Mouse (Mus musculus) left cerebral cortex, adult 18-20 months (tissue): Measurements from ENCODE around the gene Tmem235. TPM values are rescaled to one million over a fixed set of nuclear protein-coding genes. Genes with fewer than 3 reads are reported as not detected.

ENCODE experiments used
- DNase-seq, 2 experiments: peaks; one replicate each; pipeline ENCODE4 v3.0.0; 2021 to 2022; ENCODE audit warnings: low spot score in 2 of 2, mixed read lengths in 1 of 2
- total RNA-seq, 2 experiments: library from RNA; stranded (reverse); gene quantifications; 2 replicates each; pipeline ENCODE4 v1.2.3; 2021

The Tmem235 gene
- total RNA-seq, 2 experiments from 2014 or later: not detected

DNA sequence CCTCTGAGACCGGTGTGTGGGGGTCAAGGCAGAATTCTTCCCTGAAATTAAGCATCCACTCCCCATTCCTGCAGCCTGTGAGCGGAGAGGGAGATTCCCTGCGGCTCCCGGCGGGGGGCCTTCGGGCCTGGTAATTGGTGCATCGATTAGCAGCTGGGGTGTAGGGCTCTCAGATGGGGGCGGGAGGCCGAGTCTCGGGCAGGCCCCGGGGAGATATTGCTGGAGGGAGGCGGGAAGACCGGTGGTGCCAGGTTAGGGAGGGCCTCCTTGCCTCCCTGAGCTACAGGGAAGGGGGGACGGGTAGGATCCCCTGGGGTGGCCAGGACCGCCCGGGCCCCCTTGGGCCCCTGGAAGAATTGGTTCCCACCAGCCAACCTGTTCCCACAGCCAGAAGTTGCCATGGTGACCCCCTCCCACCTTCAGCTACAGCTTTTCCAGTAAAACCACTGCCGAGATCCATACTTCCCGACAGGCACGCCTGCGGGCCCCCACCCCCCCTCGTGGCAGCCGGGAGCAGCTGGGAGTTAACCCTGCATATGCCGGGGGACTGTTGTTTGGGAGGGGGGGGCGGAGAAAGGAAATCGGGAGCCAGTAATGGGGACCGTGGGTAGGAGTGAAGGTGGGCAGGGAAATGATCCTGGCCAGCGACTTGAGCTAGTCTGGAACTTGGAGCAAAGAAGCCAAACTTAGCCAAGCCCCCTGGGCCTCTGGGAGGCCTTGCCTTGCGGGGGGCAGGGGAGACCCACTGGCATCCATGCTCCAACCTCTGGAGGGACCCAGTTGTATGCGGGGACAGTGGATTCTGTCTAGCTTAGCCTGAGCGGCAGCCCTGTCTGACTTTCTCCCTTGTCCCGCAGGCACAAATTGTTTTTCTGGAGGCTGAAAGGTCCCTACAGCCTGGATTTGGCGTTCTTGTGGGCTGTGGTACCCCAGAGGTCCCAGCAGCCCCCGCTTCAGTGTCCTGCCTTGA lies 28.6 kb downstream of the Tmem235 start:
- DNase-seq: no peak

DNA sequence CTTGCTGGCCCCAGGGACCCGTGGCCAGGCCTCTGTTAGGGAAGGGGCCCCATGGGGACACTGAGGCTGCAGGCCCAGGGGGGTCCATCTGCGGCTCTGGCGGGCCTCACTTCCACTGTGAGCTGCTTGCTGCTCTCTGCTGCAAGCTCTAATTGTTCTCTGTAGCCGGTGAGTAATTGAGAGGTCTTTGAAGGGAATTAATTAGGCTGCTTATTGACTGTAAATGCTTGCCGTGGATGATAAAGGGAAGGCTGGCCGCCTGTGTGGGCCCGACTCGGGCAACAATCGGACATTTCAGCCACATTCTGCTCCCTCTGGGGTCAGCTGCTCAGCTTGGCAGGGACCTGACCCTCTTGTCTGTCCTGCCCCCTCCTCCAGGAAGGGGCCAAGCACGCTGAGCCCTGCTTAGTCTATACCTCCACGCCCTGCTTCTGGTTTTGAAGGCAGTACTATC lies 29.4 kb downstream of the Tmem235 start:
- DNase-seq: no peak

- DNase-seq: no peak
These were observed 30.1 kb downstream of the Tmem235 start for GRCm38 (mm10) chr11:117890519-117891282.

DNA sequence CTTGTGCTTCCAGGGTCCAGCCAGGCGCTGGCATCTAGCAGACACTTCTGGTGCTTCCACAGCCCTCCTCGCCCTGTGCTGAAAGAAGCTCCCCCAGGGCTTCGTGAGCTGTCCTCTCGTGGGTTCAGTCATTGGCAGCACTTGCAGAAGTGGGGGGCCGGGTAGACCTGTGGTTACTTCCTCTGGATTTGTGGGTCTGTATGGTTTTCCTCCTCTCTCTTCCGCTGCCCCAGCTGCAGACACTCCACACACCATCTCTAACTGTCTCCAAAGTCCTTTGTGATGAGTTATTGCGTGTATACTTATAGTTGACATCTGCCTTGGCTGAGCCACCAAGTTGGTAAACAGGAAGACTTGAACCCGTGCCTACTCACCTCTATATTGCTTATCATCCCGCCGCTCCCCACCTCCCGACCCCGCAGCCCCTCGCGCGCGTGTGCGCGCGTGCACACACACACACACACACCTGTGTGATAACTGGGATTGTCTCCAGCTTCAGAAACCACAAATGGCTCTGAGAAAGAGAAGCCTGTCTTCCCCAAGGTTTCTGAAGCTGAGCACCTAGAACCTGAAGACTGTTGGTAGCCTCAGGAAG lies 31.1 kb downstream of the Tmem235 start:
- DNase-seq: no peak

- DNase-seq: no peak
These were observed 31.6 kb downstream of the Tmem235 start for GRCm38 (mm10) chr11:117892199-117892598.

- DNase-seq: no peak
These were observed 34.1 kb downstream of the Tmem235 start for GRCm38 (mm10) chr11:117894676-117895075.

DNA sequence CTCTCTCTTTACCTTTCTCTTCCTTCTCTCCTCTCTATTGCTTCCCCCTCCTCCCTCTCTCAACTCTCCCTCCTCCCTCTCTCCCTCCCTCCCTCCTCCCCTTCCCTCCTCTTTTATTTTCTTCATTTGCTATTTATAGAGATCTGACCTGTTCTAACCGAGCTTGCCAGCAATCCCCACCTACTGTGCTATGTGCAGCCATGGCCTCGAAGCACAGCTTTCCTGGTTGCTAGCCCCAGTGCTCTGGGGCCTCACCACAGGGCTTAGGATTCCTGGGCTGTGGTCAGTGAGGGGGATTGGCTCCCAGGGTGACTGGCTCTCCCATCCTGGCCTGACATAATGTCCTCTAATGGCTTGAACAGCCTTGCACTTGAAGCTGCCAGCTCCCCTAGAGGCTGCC lies 36.0 kb downstream of the Tmem235 start:
- no peak for DNase-seq

DNA sequence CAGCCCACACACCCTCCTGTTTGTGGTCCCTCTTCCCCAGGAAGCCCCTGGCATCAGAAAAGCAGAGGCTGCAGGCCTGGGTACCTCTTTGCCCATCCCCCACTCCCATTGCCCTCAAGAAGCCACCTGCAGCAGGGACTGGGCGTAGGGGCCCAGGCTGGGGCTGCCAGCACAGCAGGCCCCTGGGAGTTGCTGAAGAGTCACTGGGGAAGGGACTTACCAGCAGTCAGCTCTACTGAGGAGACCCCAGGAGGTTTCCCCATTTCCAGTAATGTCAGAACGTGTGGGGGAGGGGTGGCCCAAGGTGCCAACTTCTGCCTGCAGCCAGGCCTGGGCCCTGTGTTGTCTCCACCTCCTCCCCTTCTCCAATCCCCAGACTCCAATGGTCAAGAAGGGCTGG lies 41.7 kb downstream of the Tmem235 start:
- DNase-seq: no peak

GRCm38 (mm10) chr11:117904442-117904841 lies 43.9 kb downstream of the Tmem235 start:
- DNase-seq: no peak

DNA sequence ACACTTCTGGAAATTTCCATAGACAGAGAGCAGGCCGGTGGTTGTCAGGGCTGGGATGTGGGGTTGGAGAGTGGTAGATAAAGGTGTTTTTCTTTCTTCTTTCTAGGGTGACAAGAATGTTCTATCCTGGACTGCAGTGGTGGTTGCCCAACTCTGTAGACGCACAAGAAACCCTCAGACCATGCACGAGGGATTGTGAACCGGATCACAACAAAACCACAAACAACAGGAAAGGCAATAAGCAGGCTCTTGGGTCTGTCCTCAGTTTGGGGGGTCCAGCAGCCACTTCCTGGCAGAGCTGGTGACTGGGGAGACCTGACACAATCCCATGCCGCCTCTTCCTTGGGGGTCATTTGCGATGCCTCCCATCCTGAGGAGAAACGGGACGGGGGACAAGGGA lies 48.8 kb downstream of the Tmem235 start:
- no peak for DNase-seq

GRCm38 (mm10) chr11:117912684-117913352 lies 52.3 kb downstream of the Tmem235 start:
- DNase-seq: peak; percentile 79 to 85

DNA sequence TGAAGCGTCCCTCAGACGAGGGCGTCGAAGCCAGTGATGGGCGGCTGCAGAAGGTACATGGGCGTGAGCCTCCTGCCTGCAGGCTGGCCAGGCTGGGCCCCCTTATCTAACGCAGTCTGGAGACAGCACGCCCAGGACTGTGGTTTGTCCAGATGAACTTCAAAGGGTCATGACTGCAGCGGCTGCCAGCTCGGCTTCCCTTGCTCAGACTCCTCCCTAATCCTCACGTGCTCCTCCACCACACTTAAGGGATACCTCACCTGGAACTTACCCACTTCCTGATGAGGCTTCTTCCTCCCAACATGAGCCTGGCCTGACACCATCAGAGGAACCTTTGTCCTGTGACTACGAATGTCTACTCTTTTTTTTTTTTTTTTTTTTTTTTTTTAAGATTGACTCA lies 54.0 kb downstream of the Tmem235 start:
- no peak for DNase-seq

Other genes with a start within 250 kb of the Tmem235 start
- gene Tnrc6c, start 206.5 kb upstream of the Tmem235 start, total RNA-seq: 10 to 100 TPM; 53.3 to 54.9 TPM
- 1 to 10 TPM in 1 of 2 experiments, under 1 TPM in 1; 0.40 to 1.1 TPM for gene Tmc8, start 78.7 kb upstream of the Tmem235 start, total RNA-seq
- 1 to 10 TPM; 7.0 to 7.3 TPM for gene Tmc6, start 78.6 kb upstream of the Tmem235 start, total RNA-seq
- gene 6030468B19Rik, start 63.1 kb upstream of the Tmem235 start, total RNA-seq: not detected
- gene Gm20708, start 51.1 kb upstream of the Tmem235 start, total RNA-seq: 1 to 10 TPM in 1 of 2 experiments, under 1 TPM in 1; 0.86 to 2.6 TPM
- gene Syngr2, start 51.1 kb upstream of the Tmem235 start, total RNA-seq: 10 to 100 TPM in 1 of 2 experiments, 1 to 10 TPM in 1; 9.3 to 15.8 TPM
- gene Afmid, start 34.8 kb upstream of the Tmem235 start, total RNA-seq: 1 to 10 TPM; 4.1 to 6.3 TPM
- gene Tk1, start 34.7 kb upstream of the Tmem235 start, total RNA-seq: under 1 TPM; 0.84 to 0.98 TPM
- under 1 TPM; 0.65 to 0.87 TPM for gene Birc5, start 11.5 kb upstream of the Tmem235 start, total RNA-seq
- gene Tha1, start 12.7 kb downstream of the Tmem235 start, total RNA-seq: 1 to 10 TPM; 2.8 to 5.0 TPM
- 1 to 10 TPM; 4.5 to 4.9 TPM for gene Socs3, start 109.3 kb downstream of the Tmem235 start, total RNA-seq
- gene Pgs1, start 125.5 kb downstream of the Tmem235 start, total RNA-seq: 10 to 100 TPM; 87.1 to 89.0 TPM